Mouse (Mus musculus) gonadal fat pad, adult 2 months (tissue): Measurements from ENCODE around the gene Sval2. TPM values are rescaled to one million over a fixed set of nuclear protein-coding genes. Genes with fewer than 3 reads are reported as not detected.

Experiments used
- DNase-seq: peaks from one replicate; pipeline ENCODE4 v3.0.0-alpha.2; 2012; ENCODE audit warnings: low read depth
- polyA plus RNA-seq: library from polyadenylated mRNA; depleted of rRNA; stranded (reverse); fragments of >200 nt; gene quantifications from 2 replicates; pipeline ENCODE4 v1.2.3, GENCODE M21; 2012; rRNA removed

Sval2 gene
- not detected in 2 replicates for polyA plus RNA-seq

GRCm38 (mm10) chr6:41852689-41853088 is at the start of gene Sval2:
TSS of gene Sval2 (plus strand) at chr6:41852989.
- no peak for DNase-seq

DNA sequence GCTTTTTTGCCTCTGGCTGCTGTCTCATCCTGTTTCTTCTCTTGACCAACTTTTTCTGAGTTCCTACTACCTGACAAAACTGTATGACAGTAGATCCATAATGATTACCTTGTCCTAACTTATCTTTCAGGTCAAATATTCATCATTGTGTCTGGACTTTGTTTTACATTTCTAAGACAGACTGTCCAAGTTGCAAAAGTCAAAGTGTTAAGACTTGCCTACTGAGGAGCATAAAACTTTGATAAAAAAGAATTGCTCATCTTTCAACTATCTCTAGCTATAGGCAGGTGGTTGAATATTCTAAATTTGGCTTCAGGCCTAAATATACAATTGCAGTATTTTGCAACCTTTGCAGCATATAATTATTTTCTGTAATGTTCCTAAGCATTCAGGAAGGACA is 28.7 kb upstream of the Sval2 start:
- peak; percentile 75 for DNase-seq

- peak; percentile 88 for DNase-seq
These were observed 23.3 kb upstream of the Sval2 start for GRCm38 (mm10) chr6:41829516-41829915.

- DNase-seq: no peak
These were observed 5.6 kb upstream of the Sval2 start, which contains the start of gene Pip for GRCm38 (mm10) chr6:41847235-41847634. TSS of gene Pip (plus strand) at chr6:41847535.

DNA sequence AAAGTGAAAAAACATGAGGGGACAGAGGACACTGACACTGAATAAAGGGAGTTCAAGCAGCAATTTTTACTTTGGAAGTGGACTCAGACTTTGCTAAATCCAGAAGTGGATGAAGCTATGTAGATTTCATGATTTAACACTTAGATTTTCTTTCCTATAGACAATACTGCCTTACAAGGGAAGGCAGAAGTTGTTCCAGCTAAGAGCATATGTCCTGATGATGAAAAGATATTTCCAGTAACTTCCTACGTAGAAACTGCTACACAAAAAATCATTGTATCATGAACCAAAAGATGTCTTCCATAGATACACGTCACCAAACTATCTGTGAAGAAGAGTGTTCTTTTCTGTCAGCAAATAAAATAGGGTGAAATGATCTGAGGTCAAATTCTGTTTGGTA is 11.2 kb downstream of the Sval2 start:
- no peak for DNase-seq

DNA sequence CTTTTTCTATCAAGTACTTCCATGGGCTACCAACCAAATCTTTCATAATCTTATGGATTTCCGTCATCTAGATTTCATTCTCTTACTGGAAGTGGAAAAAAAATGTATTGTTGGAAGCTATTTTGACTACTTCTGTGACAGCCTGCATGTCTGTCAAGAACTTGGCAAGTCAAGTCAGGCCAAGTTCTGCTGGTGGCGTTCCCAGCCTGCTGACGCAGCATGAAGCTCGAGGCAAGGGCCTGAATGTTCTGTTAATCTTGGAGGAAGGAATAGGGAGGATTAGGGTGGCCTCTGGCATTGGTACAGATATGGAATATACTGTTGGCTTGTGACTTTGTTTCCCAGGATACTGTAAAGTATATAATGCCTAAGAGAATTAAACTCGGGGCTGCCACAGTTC is 58.8 kb downstream of the Sval2 start:
- DNase-seq: peak; percentile 84

Other genes with a start within 250 kb of the Sval2 start
- gene Ephb6, start 247.5 kb upstream of the Sval2 start, polyA plus RNA-seq: 29.5 and 30.2 TPM in 2 replicates
- gene Trpv6, start 216.6 kb upstream of the Sval2 start, polyA plus RNA-seq: 33.6 and 45.4 TPM in 2 replicates
- 0.20 TPM in 1 of 2 replicates, not detected in the other for gene Trpv5, start 172.2 kb upstream of the Sval2 start, polyA plus RNA-seq
- gene Llcfc1, start 168.6 kb upstream of the Sval2 start, polyA plus RNA-seq: 2.7 and 2.8 TPM in 2 replicates
- 0.22 TPM in 1 of 2 replicates, not detected in the other for gene Kel, start 148.7 kb upstream of the Sval2 start, polyA plus RNA-seq
- 0.12 TPM in 1 of 2 replicates, not detected in the other for gene Olfr459, start 77.8 kb upstream of the Sval2 start, polyA plus RNA-seq
- gene Pip, start 5.5 kb upstream of the Sval2 start, polyA plus RNA-seq: not detected in 2 replicates
- not detected in 2 replicates for gene Sval1, start 98.6 kb downstream of the Sval2 start, polyA plus RNA-seq
- not detected in 2 replicates for gene Sval3, start 115.2 kb downstream of the Sval2 start, polyA plus RNA-seq
- 1.9 TPM in 1 of 2 replicates, not detected in the other for gene Sva, start 185.4 kb downstream of the Sval2 start, polyA plus RNA-seq